Mouse (Mus musculus) megakaryocyte, embryonic 14.5 days (primary cell): ENCODE measurements around the gene Ceacam16.

Experiments used
- FLI1 ChIP-seq: IDR thresholded peaks from 2 replicates; pipeline ENCODE4 v1.6.1; 2012; ENCODE audit warnings: low read length, inconsistent platforms, mixed read lengths
- GATA1 ChIP-seq: IDR thresholded peaks from 3 replicates; pipeline ENCODE4 v1.6.1; 2012; ENCODE audit warnings: mixed read lengths, low read length, inconsistent platforms, borderline replicate concordance

DNA sequence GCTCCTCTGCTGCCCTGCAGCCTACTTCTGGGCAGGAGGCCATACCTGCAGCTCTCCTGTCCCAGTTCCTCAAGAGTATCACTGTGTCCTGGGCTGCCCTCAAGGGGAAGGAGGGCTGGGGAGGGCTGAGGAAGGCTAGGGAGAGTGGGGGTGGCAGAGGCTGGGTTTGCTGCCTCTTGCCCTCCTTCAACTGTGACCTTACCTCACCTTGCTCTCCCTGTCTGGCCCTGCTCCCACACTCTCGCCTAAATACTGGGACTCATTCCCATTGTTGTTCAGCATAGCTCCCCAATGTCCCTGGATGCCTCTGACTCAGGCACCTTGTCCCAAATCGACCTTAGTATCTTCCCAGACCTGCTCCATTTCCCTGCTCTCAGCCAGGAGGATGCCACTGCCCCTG lies 3.1 kb upstream of the Ceacam16 start:
- TF ChIP-seq GATA1 (no peak), FLI1 (no peak)
